Mouse (Mus musculus) megakaryocyte-erythroid progenitor cell, adult 5 weeks (primary cell): ENCODE measurements around the gene Six2. TPM values are rescaled to one million over a fixed set of nuclear protein-coding genes. Genes with fewer than 3 reads are reported as not detected.

Experiments used
- polyA plus RNA-seq: library from polyadenylated mRNA; stranded (reverse); fragments of >175 nt; gene quantifications from 2 replicates; pipeline ENCODE4 v1.2.3, GENCODE M21; 2012

The Six2 gene
- polyA plus RNA-seq, result 0.15 and 0.27 TPM in 2 replicates

DNA sequence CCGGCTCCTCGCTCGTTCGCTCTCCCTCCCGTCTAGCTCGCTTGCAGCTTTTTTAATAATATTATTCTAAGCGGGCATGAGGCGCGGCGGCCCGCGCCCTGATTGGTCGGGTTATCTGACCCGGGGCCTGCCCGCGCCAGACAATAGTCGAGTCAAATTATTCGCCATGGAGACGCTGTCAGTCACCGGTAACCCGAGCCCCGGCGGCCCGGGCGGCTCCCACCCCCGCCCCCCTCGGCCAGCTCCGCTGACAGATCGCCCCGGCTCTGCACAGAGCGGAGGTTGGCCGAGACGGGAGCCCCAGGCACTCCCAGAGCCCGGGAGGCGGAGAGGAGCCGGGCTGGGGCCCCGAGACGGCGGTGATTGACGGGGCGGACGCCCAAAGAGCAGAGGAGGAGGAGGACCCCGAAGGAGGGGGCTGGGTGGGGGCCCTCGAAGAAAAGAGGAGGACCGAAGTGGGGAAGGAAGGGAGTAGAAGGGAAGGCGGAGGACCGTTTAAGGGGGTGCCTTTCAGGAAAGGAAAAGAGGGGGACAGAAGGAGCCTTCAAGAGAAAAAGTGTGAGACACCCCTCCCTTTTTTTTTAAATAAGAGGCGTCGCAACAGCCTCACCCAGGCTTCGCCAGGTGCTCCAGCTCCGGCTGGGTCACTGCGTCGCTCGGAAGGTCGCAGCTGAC lies at the start of gene Six2:
Gene Six2 (minus strand): TSS at position 39 of the 675 bp plus-strand sequence.

Other genes starting within 250 kb of the Six2 start
- gene Six3, start 74.7 kb downstream of the Six2 start, polyA plus RNA-seq, result not detected in 2 replicates